Mouse (Mus musculus): ENCODE measurements around the gene Zfp82.

Zfp82 gene

GRCm38 (mm10) chr7:30044354-30044753, 28.3 kb downstream of the Zfp82 start:
- DNase-seq, result no peak

GRCm38 (mm10) chr7:30034331-30034730, 38.4 kb downstream of the Zfp82 start:
- DNase-seq, result no peak

GRCm38 (mm10) chr7:30031379-30031778, 41.3 kb downstream of the Zfp82 start:
- no peak for DNase-seq

GRCm38 (mm10) chr7:30030677-30031076, 42.0 kb downstream of the Zfp82 start:
- no peak for DNase-seq

GRCm38 (mm10) chr7:30028572-30028971, 44.1 kb downstream of the Zfp82 start:
- DNase-seq, result no peak

GRCm38 (mm10) chr7:30027331-30027730, 45.4 kb downstream of the Zfp82 start:
- no peak for DNase-seq

GRCm38 (mm10) chr7:30025358-30025757, 47.3 kb downstream of the Zfp82 start:
- no peak for DNase-seq

- no peak for DNase-seq
Observed at GRCm38 (mm10) chr7:30023800-30024199, 48.9 kb downstream of the Zfp82 start.

GRCm38 (mm10) chr7:30023324-30023723, 49.4 kb downstream of the Zfp82 start:
- no peak for DNase-seq

- DNase-seq, result no peak
Observed at GRCm38 (mm10) chr7:30019543-30019942, 53.2 kb downstream of the Zfp82 start.

GRCm38 (mm10) chr7:30017226-30017625, 55.5 kb downstream of the Zfp82 start:
- DNase-seq, result no peak

GRCm38 (mm10) chr7:30012956-30013363, 59.7 kb downstream of the Zfp82 start:
- DNase-seq, result peak; percentile 66

GRCm38 (mm10) chr7:30010551-30011195, 62.0 kb downstream of the Zfp82 start:
- DNase-seq, result no peak

- no peak for DNase-seq
Observed at GRCm38 (mm10) chr7:30009321-30010085, 63.2 kb downstream of the Zfp82 start.

- no peak for DNase-seq
Observed at GRCm38 (mm10) chr7:30008020-30008690, 64.5 kb downstream of the Zfp82 start.

GRCm38 (mm10) chr7:30007601-30008000, 65.1 kb downstream of the Zfp82 start:
- no peak for DNase-seq
